Mouse (Mus musculus): ENCODE measurements at regions not wholly inside any gene's neighbourhood (a gene's known extent, or its start where the extent isn't known, plus 50 kb on each side); places are given as distances from the start of the nearest gene placed in this dataset.
A peak's percentile ranks its signal among the peaks of the same experiment; 100 is the strongest.

DNA sequence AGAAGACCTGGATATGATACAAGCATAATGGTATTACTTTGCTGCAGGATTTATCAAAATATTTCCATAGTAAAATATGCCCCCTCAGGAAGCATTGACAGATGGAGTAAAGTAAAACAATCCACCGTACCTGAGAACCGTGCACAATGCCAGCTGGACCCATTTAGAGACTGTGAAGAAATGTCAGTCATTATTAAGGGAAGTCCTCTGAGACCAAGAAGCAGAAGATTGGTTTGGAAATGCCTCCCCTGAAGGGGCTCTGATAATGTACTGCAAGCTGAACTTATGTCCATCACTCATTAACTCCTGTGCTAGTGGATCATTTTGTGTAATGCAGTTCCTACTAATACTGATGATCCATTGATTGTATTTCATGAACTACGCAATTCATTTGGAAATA is 1326.0 kb downstream of the Pcdh19 start:
- no peak for ATAC-seq (ENCODE audit: low FRiP score, low read depth)
- no peak overlapping the region for H3K4me2 ChIP-seq (replicated peaks)
- no peaks in the 10 kb centered on the region for H3K9me3 ChIP-seq
- H3K4me1 ChIP-seq, result no peaks in the 10 kb centered on the region
- H3K9ac ChIP-seq, result no peak overlapping the region
- no peaks in the 10 kb centered on the region for H3K27me3 ChIP-seq (replicated peaks)
- H3K27ac ChIP-seq, result no peak overlapping the region
- 79% methylated on average over 3 of the region's 3 CpGs for WGBS
- no peaks in the 10 kb centered on the region for H3K36me3 ChIP-seq
- H3K4me3 ChIP-seq, result no peak overlapping the region

DNA sequence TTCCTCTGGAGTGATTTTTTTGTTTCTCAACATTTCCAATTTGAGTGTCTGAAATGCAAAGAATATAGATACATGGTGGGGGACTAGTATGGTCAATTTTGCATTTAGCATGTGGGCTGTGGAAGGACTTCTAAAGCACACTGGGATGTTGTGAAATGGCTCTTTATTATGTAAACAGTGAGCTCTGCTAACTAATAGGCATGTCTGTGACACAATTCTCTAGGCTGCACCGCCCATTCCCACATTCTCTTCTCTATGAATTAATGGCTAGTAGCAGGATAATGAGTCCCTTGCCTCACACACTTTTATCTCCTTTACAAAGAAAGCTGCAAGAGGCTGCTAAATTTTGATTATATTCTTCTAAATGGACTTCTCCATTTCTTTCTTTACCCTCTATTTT is 1339.0 kb downstream of the Pcdh19 start:
- WGBS, result 57% methylated on average over 1 of the region's 1 CpGs
- ATAC-seq (ENCODE audit: low FRiP score, low read depth), result 0 out of 2 replicates have a peak, but pooled peaks have one; percentile 33
- H3K4me3 ChIP-seq, result no peak overlapping the region
- no peaks in the 10 kb centered on the region for H3K36me3 ChIP-seq
- no peaks in the 10 kb centered on the region for H3K9me3 ChIP-seq
- H3K4me1 ChIP-seq, result no peaks in the 10 kb centered on the region
- H3K4me2 ChIP-seq (replicated peaks), result no peak overlapping the region
- H3K9ac ChIP-seq, result no peak overlapping the region
- H3K27ac ChIP-seq, result no peak overlapping the region
- no peaks in the 10 kb centered on the region for H3K27me3 ChIP-seq (replicated peaks)

Data from neural tube, embryonic 12.5 days (tissue).